Mouse (Mus musculus): ENCODE data around the gene Csf3r. TPM values are rescaled to one million over a fixed set of nuclear protein-coding genes. Genes with fewer than 3 reads are reported as not detected.
"Not testable (repeated sequence)": the region's sequence is repeated elsewhere in the genome, so short reads cannot be mapped to it uniquely, and the experiment has no call there.

Gene Csf3r
- total RNA-seq (2014; rRNA removed) (0.43 and 1.3 TPM in 2 replicates), polyA plus RNA-seq (2015; fragmentation: Nextera tagmentation; extraction: Ambion mirVana) (0.38 and 0.77 TPM in 2 replicates)

- H3K4me3 ChIP-seq (ENCODE audit: low read depth, low read length) = no peak within 1 kb of the TSS
- DNase-seq = no peak
- 60% methylated on average over 16 of the region's 16 CpGs for WGBS
- H3K9me3 ChIP-seq (ENCODE audit: low read length) = no peaks in the 10 kb centered on the region
- H3K36me3 ChIP-seq (ENCODE audit: insufficient read depth) = no peaks in the 10 kb centered on the region
- H3K27me3 ChIP-seq (ENCODE audit: insufficient read depth, low read length) = no peaks in the 10 kb centered on the region
- H3K4me1 ChIP-seq (ENCODE audit: insufficient read depth) = no peaks in the 10 kb centered on the region
- H3K27ac ChIP-seq (ENCODE audit: low read depth, low read length) = no peak within 1 kb of the TSS
- no peak for ATAC-seq
- no peak within 1 kb of the TSS for H3K9ac ChIP-seq
- no peak for TF ChIP-seq CTCF (IDR thresholded peaks at IDR 0.05; ENCODE audit: low read depth)
- no peak within 1 kb of the TSS for H3K4me2 ChIP-seq (ENCODE audit: low read depth)
Measured at GRCm38 (mm10) chr4:126024303-126024900, at the start of gene Csf3r. Csf3r (plus strand) TSS chr4:126024550.

GRCm38 (mm10) chr4:125977768-125978167, 46.6 kb upstream of the Csf3r start:
- Histone ChIP-seq H3K36me3 (ENCODE audit: insufficient read depth) (no peaks in the 10 kb centered on the region), H3K27ac (ENCODE audit: low read depth, low read length) (no peak overlapping the region), H3K27me3 (ENCODE audit: insufficient read depth, low read length) (no peaks in the 10 kb centered on the region), H3K4me2 (ENCODE audit: low read depth) (no peak overlapping the region), H3K4me3 (ENCODE audit: low read depth, low read length) (no peak overlapping the region), H3K4me1 (ENCODE audit: insufficient read depth) (no peaks in the 10 kb centered on the region), H3K9me3 (ENCODE audit: low read length) (no peaks in the 10 kb centered on the region), H3K9ac (no peak overlapping the region)
- WGBS = 66% methylated on average over 9 of the region's 9 CpGs
- no peak for DNase-seq
- ATAC-seq = no peak
- TF ChIP-seq CTCF (IDR thresholded peaks at IDR 0.05; ENCODE audit: low read depth) = no peak

- Histone ChIP-seq H3K27me3 (ENCODE audit: insufficient read depth, low read length) (no peaks in the 10 kb centered on the region), H3K4me3 (ENCODE audit: low read depth, low read length) (no peak overlapping the region), H3K9ac (no peak overlapping the region), H3K27ac (ENCODE audit: low read depth, low read length) (no peak overlapping the region), H3K4me2 (ENCODE audit: low read depth) (no peak overlapping the region), H3K36me3 (ENCODE audit: insufficient read depth) (no peaks in the 10 kb centered on the region), H3K9me3 (ENCODE audit: low read length) (no peaks in the 10 kb centered on the region), H3K4me1 (ENCODE audit: insufficient read depth) (no peaks in the 10 kb centered on the region)
- TF ChIP-seq CTCF (IDR thresholded peaks at IDR 0.05; ENCODE audit: low read depth) = no peak
- DNase-seq (no peak), ATAC-seq (no peak)
- WGBS = 56% methylated on average over 8 of the region's 8 CpGs
Measured at GRCm38 (mm10) chr4:125983279-125983678, 41.1 kb upstream of the Csf3r start.

GRCm38 (mm10) chr4:125985703-125986102, 38.6 kb upstream of the Csf3r start:
- not testable (repeated sequence) for H3K27me3 ChIP-seq (ENCODE audit: insufficient read depth, low read length); H3K27ac ChIP-seq (ENCODE audit: low read depth, low read length); H3K36me3 ChIP-seq (ENCODE audit: insufficient read depth); H3K4me2 ChIP-seq (ENCODE audit: low read depth); ATAC-seq; H3K4me1 ChIP-seq (ENCODE audit: insufficient read depth); DNase-seq; H3K4me3 ChIP-seq (ENCODE audit: low read depth, low read length); H3K9ac ChIP-seq; H3K9me3 ChIP-seq (ENCODE audit: low read length)
- WGBS = 7% methylated on average over 2 of the region's 2 CpGs

GRCm38 (mm10) chr4:125987071-125987470, 37.3 kb upstream of the Csf3r start:
- peaks cover 4% of the 10 kb centered on the region; the same call in 1 of the 2 replicates for H3K27me3 ChIP-seq (ENCODE audit: insufficient read depth, low read length)
- no peaks in the 10 kb centered on the region for H3K9me3 ChIP-seq (ENCODE audit: low read length)
- no peaks in the 10 kb centered on the region for H3K4me1 ChIP-seq (ENCODE audit: insufficient read depth)
- WGBS = 64% methylated on average over 3 of the region's 3 CpGs
- H3K36me3 ChIP-seq (ENCODE audit: insufficient read depth) = no peaks in the 10 kb centered on the region
- no peak for TF ChIP-seq CTCF (IDR thresholded peaks at IDR 0.05; ENCODE audit: low read depth)
- no peak overlapping the region for H3K4me2 ChIP-seq (ENCODE audit: low read depth)
- ATAC-seq (no peak), DNase-seq (no peak)
- H3K9ac ChIP-seq = no peak overlapping the region
- no peak overlapping the region for H3K27ac ChIP-seq (ENCODE audit: low read depth, low read length)
- H3K4me3 ChIP-seq (ENCODE audit: low read depth, low read length) = no peak overlapping the region

GRCm38 (mm10) chr4:125989061-125989460, 35.3 kb upstream of the Csf3r start:
- Histone ChIP-seq H3K36me3 (ENCODE audit: insufficient read depth) (no peaks in the 10 kb centered on the region), H3K4me2 (ENCODE audit: low read depth) (no peak overlapping the region), H3K4me3 (ENCODE audit: low read depth, low read length) (no peak overlapping the region), H3K9ac (no peak overlapping the region), H3K4me1 (ENCODE audit: insufficient read depth) (no peaks in the 10 kb centered on the region), H3K27ac (ENCODE audit: low read depth, low read length) (no peak overlapping the region), H3K27me3 (ENCODE audit: insufficient read depth, low read length) (peaks cover 4% of the 10 kb centered on the region; the same call in 1 of the 2 replicates), H3K9me3 (ENCODE audit: low read length) (no peaks in the 10 kb centered on the region)
- WGBS = 25% methylated on average over 11 of the region's 11 CpGs
- no peak for TF ChIP-seq CTCF (IDR thresholded peaks at IDR 0.05; ENCODE audit: low read depth)
- DNase-seq (no peak), ATAC-seq (no peak)

GRCm38 (mm10) chr4:125990143-125990542, 34.2 kb upstream of the Csf3r start:
- TF ChIP-seq CTCF (IDR thresholded peaks at IDR 0.05; ENCODE audit: low read depth) = peak; percentile 96
- no peak overlapping the region for H3K27ac ChIP-seq (ENCODE audit: low read depth, low read length)
- no peaks in the 10 kb centered on the region for H3K9me3 ChIP-seq (ENCODE audit: low read length)
- WGBS = 30% methylated on average over 7 of the region's 7 CpGs
- peak; percentile 90 for ATAC-seq
- no peaks in the 10 kb centered on the region for H3K4me1 ChIP-seq (ENCODE audit: insufficient read depth)
- H3K4me2 ChIP-seq (ENCODE audit: low read depth) = no peak overlapping the region
- peak; percentile 88 for DNase-seq
- H3K27me3 ChIP-seq (ENCODE audit: insufficient read depth, low read length) = peaks cover 4% of the 10 kb centered on the region; the same call in 1 of the 2 replicates
- no peak overlapping the region for H3K9ac ChIP-seq
- no peak overlapping the region for H3K4me3 ChIP-seq (ENCODE audit: low read depth, low read length)
- no peaks in the 10 kb centered on the region for H3K36me3 ChIP-seq (ENCODE audit: insufficient read depth)

Data from forebrain, postnatal 0 days (tissue).